Mouse (Mus musculus) myocyte (in vitro differentiated cells): ENCODE data around the gene Plekhg6.

Experiments used
- E2F4 ChIP-seq: IDR thresholded peaks from one replicate; pipeline ENCODE4 v1.6.1; 2011; ENCODE audit warnings: mild to moderate bottlenecking, control low read depth, moderate library complexity; ENCODE audit not compliant: insufficient read depth
- MAX ChIP-seq: IDR thresholded peaks from one replicate; pipeline ENCODE4 v1.6.1; 2011; ENCODE audit warnings: low read depth, mild to moderate bottlenecking, control low read depth
- MYOD1 ChIP-seq, 3 experiments: IDR thresholded peaks; one replicate each; pipeline ENCODE4 v1.6.1; 2011; ENCODE audit warnings: control low read depth in 2 of 3, low read depth in 2 of 3, mild to moderate bottlenecking in 2 of 3, moderate library complexity in 1 of 3; ENCODE audit not compliant: insufficient read length in 2 of 3, control insufficient read depth in 1 of 3
- MYOG ChIP-seq, 3 experiments: IDR thresholded peaks; one replicate each; pipeline ENCODE4 v1.6.1; 2011; ENCODE audit warnings: control low read depth in 2 of 3, low read depth in 2 of 3, mild to moderate bottlenecking in 2 of 3; ENCODE audit not compliant: insufficient read length in 2 of 3, control insufficient read depth in 1 of 3, insufficient read depth in 1 of 3
- POLR2A ChIP-seq: IDR thresholded peaks from one replicate; pipeline ENCODE4 v1.6.1; 2011; ENCODE audit warnings: low read depth, mild to moderate bottlenecking, control low read depth, moderate library complexity; ENCODE audit not compliant: insufficient read length
- POLR2AphosphoS2 ChIP-seq: IDR thresholded peaks from one replicate; pipeline ENCODE4 v1.6.1; 2011; ENCODE audit warnings: low read depth, control low read depth; ENCODE audit not compliant: insufficient read length
- REST ChIP-seq: IDR thresholded peaks from one replicate; pipeline ENCODE4 v1.6.1; 2011; ENCODE audit warnings: mild to moderate bottlenecking, control low read depth, moderate library complexity; ENCODE audit not compliant: insufficient read depth, insufficient read length
- TCF3 ChIP-seq: IDR thresholded peaks from one replicate; pipeline ENCODE4 v1.6.1; 2011; ENCODE audit warnings: low read depth, control low read depth; ENCODE audit not compliant: insufficient read length

DNA sequence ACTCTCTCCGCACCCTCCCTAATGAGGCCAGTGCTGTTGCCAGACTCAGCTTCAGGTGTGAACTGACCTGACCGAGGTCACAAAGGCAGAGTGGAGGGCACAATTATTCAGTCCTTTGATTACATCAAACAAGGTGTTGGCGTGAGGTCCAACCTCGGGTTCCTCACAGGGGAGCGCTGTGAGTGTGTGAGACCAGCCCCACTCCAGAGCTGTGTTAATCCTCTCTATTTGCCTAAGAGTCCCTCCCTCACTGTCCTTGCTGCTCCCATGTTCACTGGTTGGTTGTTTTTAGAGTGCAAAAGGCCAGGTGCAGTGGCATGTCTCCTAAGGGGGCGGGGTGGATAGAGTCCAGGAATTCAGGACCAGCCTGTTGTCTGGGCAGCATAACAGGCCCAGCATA is 5.5 kb upstream of the Plekhg6 start:
- TF ChIP-seq POLR2AphosphoS2 (no peak), POLR2A (no peak), E2F4 (no peak), MYOD1 (IDR thresholded peaks at IDR 0.05; ENCODE audit: control insufficient read depth in 1 of 3, insufficient read length in 2 of 3, low read depth in 2 of 3) (no peak), REST (no peak), TCF3 (no peak), MYOG (IDR thresholded peaks at IDR 0.05; ENCODE audit: control insufficient read depth in 1 of 3, insufficient read depth in 1 of 3, insufficient read length in 2 of 3, low read depth in 2 of 3) (no peak), MAX (no peak)
